Mouse (Mus musculus): Measurements from ENCODE around the gene Scarf1.

Scarf1 gene

GRCm38 (mm10) chr11:75566276-75567196, 53.2 kb downstream of the Scarf1 start:
- DNase-seq: no peak

- DNase-seq: no peak
Observed at GRCm38 (mm10) chr11:75567346-75568114, 54.2 kb downstream of the Scarf1 start.

GRCm38 (mm10) chr11:75568115-75568511, 54.8 kb downstream of the Scarf1 start:
- no peak for DNase-seq

GRCm38 (mm10) chr11:75568962-75569361, 55.6 kb downstream of the Scarf1 start:
- no peak for DNase-seq

GRCm38 (mm10) chr11:75570375-75571125, 57.2 kb downstream of the Scarf1 start:
- no peak for DNase-seq

- DNase-seq: peak; percentile 48
Observed at GRCm38 (mm10) chr11:75571126-75571990, 58.0 kb downstream of the Scarf1 start.

- no peak for DNase-seq
Observed at GRCm38 (mm10) chr11:75572301-75572791, 59.0 kb downstream of the Scarf1 start.

- peak; percentile 94 for DNase-seq
Observed at GRCm38 (mm10) chr11:75572854-75573650, 59.7 kb downstream of the Scarf1 start.

- no peak for DNase-seq
Observed at GRCm38 (mm10) chr11:75574378-75575123, 61.2 kb downstream of the Scarf1 start.

- no peak for DNase-seq
Observed at GRCm38 (mm10) chr11:75575560-75576123, 62.3 kb downstream of the Scarf1 start.
